Mouse (Mus musculus): ENCODE results near the gene Gm3055.
"Not testable (repeated sequence)": the region's sequence is repeated elsewhere in the genome, so short reads cannot be mapped to it uniquely, and the experiment has no call there.

Gene Gm3055

GRCm38 (mm10) chr10:81770506-81771403, at the start of gene Gm3055:
Gene Gm3055, minus strand, starts transcription at chr10:81771161.
- not testable (repeated sequence) for DNase-seq (ENCODE audit: low spot score)

GRCm38 (mm10) chr10:81811899-81812298, 40.9 kb upstream of the Gm3055 start, which contains the start of gene Gm4767:
Gene Gm4767, plus strand, starts transcription at chr10:81812186.
- DNase-seq (ENCODE audit: low spot score), result not testable (repeated sequence)

GRCm38 (mm10) chr10:81771404-81771777, 430 bp upstream of the Gm3055 start:
- not testable (repeated sequence) for DNase-seq (ENCODE audit: low spot score)

GRCm38 (mm10) chr10:81704531-81705301, 66.2 kb downstream of the Gm3055 start, which contains the start of gene Zfp433:
Gene Zfp433, plus strand, starts transcription at chr10:81704825.
- DNase-seq (ENCODE audit: low spot score), result not testable (repeated sequence)
